Mouse (Mus musculus): Measurements from ENCODE around the gene Tmem181a.
A peak's percentile ranks its signal among the peaks of the same experiment; 100 is the strongest.
"Not testable (repeated sequence)": the region's sequence is repeated elsewhere in the genome, so short reads cannot be mapped to it uniquely, and the experiment has no call there.

Tmem181a gene

GRCm38 (mm10) chr17:6256400-6257069 is at the start of gene Tmem181a:
Gene Tmem181a (plus strand): TSS chr17:6256860.
- DNase-seq (ENCODE audit: low read depth, low spot score) = not testable (repeated sequence)

DNA sequence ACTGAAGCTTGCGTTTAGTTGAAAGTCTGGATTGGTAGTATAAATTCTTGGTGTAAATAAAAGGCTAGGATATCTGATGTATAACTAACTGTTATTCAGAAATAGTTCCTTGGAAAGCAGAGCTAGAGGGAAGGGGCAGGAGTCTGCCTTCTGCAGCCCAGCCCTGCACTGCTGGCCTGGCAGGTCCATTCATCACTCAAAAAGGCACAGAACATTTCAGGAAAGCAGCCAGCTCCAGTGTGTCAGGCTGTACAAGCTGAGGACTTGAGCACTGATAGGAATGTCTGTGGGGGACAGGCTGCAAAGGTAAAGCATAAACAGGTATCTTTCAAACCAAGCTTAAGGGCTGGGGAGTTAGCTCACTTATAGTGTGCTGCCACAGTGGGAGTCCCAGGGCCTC is 44.9 kb upstream of the Tmem181a start:
- no peak for DNase-seq (ENCODE audit: low read depth, low spot score)

DNA sequence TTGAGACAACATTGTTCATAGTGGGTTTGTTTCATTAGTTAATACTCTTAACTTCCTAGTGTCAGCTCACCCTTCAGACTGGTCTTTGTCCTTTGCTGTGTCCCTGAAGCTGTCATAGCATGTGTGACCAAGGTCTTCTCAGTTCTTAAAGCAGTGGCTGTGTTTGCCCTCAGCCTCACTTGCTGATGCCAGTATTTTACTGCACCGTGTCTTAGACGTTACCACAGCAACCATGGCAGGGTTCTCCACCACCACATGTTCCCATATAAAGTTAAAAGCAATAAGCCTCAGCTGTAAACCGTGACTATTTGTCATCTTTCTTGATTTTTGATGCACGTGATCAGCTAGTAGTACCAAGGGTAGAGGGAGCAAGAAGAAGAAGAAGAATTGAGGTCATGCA is 41.0 kb upstream of the Tmem181a start:
- no peak for DNase-seq (ENCODE audit: low read depth, low spot score)

GRCm38 (mm10) chr17:6216514-6216913 is 40.1 kb upstream of the Tmem181a start:
- DNase-seq (ENCODE audit: low read depth, low spot score) = no peak

DNA sequence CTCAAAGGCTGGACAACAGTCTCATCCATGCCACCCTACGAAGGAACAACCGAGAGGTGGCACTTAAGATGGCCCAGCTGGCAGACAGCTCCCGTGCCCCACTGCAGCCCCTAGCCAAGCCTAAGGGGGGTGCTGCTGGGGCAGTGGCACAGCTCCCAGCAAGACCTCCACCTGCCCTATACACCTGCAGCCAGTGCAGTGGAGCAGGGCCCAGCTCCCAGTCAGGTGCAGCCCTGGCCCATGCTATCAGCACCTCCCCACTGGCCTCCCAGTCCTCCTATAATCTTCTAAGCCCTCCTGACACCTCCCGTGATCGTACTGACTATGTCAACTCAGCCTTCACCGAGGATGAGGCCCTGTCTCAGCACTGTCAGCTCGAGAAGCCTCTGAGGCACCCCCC is 24.0 kb upstream of the Tmem181a start:
- not testable (repeated sequence) for DNase-seq (ENCODE audit: low read depth, low spot score)

GRCm38 (mm10) chr17:6251298-6251697 is 5.4 kb upstream of the Tmem181a start:
- not testable (repeated sequence) for DNase-seq (ENCODE audit: low read depth, low spot score)

GRCm38 (mm10) chr17:6257070-6257456 is 403 bp downstream of the Tmem181a start:
- not testable (repeated sequence) for DNase-seq (ENCODE audit: low read depth, low spot score)

- DNase-seq (ENCODE audit: low read depth, low spot score) = not testable (repeated sequence)
Measured at GRCm38 (mm10) chr17:6269876-6270831, 13.5 kb downstream of the Tmem181a start.

GRCm38 (mm10) chr17:6270840-6271239 is 14.2 kb downstream of the Tmem181a start:
- DNase-seq (ENCODE audit: low read depth, low spot score) = peak; percentile 28

DNA sequence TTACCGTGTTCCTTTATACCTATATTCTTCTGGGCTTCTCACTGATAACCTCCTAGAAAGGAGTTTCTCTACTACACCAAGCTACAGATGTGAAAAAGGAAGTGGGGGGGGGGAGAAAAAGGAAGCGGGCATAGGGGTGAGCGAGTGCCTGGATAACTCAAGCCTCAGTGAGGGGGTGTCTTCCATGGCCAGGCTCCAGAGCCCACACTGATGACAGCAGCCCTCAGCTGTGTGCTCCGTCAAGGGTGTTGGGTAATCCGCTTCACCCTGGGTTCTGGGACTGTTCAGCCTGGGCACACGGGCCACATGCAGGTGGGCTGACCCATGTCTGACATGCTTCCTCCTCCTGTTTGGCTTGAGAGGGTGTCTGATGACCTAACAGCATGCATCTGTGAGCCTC is 15.3 kb downstream of the Tmem181a start:
- not testable (repeated sequence) for DNase-seq (ENCODE audit: low read depth, low spot score)

GRCm38 (mm10) chr17:6274693-6275092 is 18.0 kb downstream of the Tmem181a start:
- not testable (repeated sequence) for DNase-seq (ENCODE audit: low read depth, low spot score)

- DNase-seq (ENCODE audit: low read depth, low spot score) = peak; percentile 49
Measured at GRCm38 (mm10) chr17:6279205-6279604, 22.5 kb downstream of the Tmem181a start.

- not testable (repeated sequence) for DNase-seq (ENCODE audit: low read depth, low spot score)
Measured at GRCm38 (mm10) chr17:6279772-6280171, 23.1 kb downstream of the Tmem181a start.

GRCm38 (mm10) chr17:6280513-6280912 is 23.9 kb downstream of the Tmem181a start:
- DNase-seq (ENCODE audit: low read depth, low spot score) = not testable (repeated sequence)

DNA sequence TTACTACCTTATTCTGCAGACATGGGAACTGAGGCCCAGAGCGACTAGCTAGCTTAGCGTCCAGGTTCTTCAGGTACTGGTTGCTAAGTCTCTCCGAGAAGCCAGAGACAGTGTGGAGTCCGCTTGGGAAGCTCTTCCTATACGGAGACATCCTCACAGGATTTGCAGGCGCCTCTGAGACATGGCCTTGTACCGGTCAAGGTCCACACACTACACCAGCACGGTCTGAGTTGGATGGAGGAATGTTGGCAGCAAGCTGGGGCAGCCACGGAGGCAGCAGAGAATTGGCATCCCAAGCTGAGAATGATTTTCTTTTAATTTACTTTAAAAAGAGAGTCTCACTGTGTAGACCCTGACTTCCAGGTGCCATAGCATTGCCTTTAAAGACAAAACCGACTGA is 26.5 kb downstream of the Tmem181a start:
- not testable (repeated sequence) for DNase-seq (ENCODE audit: low read depth, low spot score)

GRCm38 (mm10) chr17:6286169-6286568 is 29.5 kb downstream of the Tmem181a start:
- DNase-seq (ENCODE audit: low read depth, low spot score) = not testable (repeated sequence)

DNA sequence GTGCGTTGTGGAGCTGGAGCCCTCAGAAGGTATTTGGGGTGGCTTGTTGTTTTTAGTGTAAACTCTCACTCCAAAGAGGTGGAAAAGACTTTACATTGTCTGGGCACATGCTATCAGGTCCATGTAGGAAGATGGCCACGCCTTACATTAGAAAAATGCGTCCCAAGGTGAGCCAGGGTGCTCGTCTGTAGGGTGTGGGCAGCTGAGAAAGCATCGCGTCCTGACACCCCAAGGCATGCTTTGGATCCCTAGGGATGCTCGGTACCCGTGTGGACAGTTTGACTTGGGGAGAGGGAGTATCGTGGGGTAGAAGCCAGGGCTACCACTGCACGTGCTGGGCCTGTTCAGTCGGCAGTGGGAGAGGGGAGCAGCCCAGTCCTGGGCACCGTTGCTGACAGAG is 32.4 kb downstream of the Tmem181a start:
- DNase-seq (ENCODE audit: low read depth, low spot score) = not testable (repeated sequence)

- DNase-seq (ENCODE audit: low read depth, low spot score) = not testable (repeated sequence)
Measured at GRCm38 (mm10) chr17:6293882-6294281, 37.2 kb downstream of the Tmem181a start.

- not testable (repeated sequence) for DNase-seq (ENCODE audit: low read depth, low spot score)
Measured at GRCm38 (mm10) chr17:6297060-6297795, 40.6 kb downstream of the Tmem181a start.

GRCm38 (mm10) chr17:6300190-6300863 is 43.7 kb downstream of the Tmem181a start:
- not testable (repeated sequence) for DNase-seq (ENCODE audit: low read depth, low spot score)

- DNase-seq (ENCODE audit: low read depth, low spot score) = not testable (repeated sequence)
Measured at GRCm38 (mm10) chr17:6304891-6305290, 48.2 kb downstream of the Tmem181a start.
